Mouse (Mus musculus) left cerebral cortex, adult 8-10 months (tissue): Measurements from ENCODE around the gene Hist2h3b. TPM values are rescaled to one million over a fixed set of nuclear protein-coding genes. Genes with fewer than 3 reads are reported as not detected.

Source experiments
- DNase-seq, 2 experiments: peaks; one replicate each; pipeline ENCODE4 v3.0.0; 2022; ENCODE audit warnings: low spot score in 2 of 2
- microRNA-seq, 2 experiments: library from miRNA; unstranded; fragments of <30 nt; microRNA quantifications; one replicate each; pipeline ENCODE4 v1.2.0; 2022
- total RNA-seq, 4 experiments: library from RNA; stranded (reverse); gene quantifications; 2 replicates each; pipeline ENCODE4 v1.2.4; 2022

Gene Hist2h3b
- total RNA-seq, 4 experiments from 2014 or later, result 45.5 to 68.8 (median 61.8) TPM

DNA sequence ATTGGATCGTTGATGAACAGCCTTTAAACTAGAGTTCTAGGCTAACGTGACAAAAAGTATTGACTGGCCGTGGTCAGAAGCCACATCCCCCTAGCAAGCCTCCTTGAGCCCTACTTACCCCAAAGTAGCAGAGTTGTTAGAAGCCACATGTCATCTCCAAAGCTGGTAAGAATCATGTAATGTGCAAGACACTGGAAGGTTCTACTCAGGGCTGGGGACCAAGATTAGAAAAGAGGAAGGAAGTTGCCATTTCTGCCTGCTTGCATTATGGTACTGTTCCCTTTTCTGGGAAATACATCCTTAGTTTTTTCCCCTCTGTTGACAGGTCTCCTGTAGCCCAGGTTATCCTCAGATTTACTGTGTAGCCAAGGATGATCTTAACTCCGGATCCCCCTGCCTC lies 25.3 kb downstream of the Hist2h3b start, which contains the start of gene Fcgr1:
Gene Fcgr1, minus strand, starts transcription at position 183 of the 400 bp plus-strand sequence.
- DNase-seq, result no peak

DNA sequence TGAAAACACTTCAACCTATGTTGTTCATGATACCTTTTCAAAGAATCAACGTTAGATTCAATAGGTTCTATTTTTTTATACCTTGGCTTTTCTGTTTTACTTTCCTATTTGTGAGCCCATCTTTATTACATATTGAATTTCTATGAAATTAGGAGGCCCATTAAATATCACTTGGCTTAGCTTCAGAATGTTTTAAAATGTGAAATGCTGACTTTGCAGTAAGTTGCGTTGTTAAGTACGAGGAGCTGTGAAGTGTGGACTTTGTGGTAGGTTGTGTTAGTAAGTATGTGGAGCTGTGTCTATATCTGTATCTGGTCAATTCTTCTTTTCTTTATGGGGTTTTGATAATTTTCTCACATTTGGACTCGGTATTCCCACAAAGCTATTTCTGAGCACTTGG lies 29.9 kb downstream of the Hist2h3b start:
- no peak for DNase-seq

DNA sequence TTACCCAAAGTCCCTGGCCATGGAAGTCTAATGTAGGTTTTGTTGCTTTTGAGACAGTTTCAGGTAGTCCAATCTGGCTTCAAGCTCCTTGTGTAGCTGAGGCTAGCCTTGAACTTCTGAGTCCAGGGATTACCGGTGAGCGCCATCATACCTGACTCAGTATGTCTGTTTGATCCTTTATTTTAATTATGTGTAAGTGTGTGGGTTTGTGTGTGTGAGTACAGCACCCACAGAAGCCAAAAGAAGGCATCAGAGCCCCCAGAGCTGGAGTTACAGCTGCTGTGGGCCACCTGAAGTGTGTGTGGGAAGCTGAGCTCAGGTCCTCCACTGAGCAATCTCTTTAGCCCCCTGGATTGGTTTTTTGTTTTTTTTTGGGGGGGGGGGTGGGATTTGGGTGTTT lies 31.1 kb downstream of the Hist2h3b start:
- no peak for DNase-seq

DNA sequence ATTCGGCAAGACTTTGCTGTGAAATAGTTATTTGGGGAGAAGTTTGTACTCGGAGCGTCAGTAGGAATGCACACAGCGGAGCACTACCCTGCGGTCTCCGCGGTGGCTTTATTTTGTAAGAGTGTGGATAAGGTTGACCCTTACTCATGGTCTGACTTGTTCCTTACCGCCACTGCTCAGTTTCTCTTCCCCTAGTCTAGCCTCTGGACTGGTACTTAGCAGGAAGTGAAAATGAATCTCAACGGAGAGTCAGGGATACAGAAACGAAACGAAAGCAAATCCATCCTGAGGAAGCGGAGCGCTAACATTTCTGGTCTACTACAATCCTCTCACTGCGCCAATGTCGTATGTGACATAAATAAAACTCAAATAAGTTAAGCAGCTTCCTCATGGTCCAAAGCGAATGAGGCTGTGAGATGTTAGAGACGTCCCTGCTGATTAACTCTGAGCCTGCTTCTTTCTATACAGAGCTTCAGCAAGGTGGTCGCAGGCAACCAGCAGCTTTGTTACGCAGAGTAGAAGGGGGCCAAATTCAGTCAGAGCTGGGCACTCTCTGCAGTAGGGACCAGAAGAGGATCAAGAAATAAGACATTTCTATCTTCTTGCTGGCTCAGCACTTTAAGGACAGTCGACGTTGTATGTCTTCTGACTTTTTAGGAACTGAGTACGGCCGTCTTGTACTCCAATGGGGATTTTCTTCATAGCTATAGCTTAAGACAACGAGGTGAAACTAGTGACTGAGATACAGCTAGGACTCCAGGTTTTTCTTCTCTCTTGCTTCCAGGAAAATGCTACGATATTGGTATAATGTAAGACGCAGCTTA lies 32.5 kb downstream of the Hist2h3b start:
- no peak for DNase-seq

DNA sequence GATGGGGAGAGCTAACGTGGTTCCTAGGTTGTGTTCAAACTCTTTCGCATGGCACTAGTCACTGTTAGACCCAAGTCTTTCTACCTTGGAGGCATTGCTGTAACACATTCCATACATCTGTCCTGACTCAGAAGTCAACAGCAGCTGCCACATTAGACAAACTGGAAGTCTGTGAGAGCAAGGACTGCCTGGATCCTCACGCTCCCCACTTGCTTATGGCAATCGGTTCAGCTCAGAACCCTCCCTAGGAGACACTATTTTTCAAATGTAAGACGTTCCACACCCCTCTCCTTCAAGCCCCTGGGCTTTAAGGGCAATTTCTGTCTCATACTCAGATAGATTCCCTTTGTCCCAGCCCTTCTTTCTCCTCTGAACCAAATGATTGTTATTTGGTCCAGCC lies 33.6 kb downstream of the Hist2h3b start:
- no peak for DNase-seq

DNA sequence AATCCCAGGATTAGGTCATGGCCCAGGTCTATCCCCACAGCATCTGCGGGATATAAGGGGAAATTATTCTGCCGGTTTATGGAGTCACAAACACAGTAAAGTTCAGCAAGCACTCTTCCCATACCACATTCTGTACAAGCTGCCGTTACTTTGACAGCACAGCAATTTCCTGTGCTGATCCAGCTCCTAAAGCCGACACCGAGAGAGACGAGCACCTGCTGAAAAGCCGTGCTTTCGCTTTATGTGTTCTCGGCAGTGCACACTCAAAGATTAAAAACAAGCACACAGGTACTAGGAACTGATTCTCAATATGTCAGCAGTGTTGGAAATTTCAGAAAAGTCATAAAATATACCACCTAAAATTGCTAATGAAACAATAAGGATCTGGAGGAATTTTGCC lies 38.1 kb downstream of the Hist2h3b start:
- no peak for DNase-seq

DNA sequence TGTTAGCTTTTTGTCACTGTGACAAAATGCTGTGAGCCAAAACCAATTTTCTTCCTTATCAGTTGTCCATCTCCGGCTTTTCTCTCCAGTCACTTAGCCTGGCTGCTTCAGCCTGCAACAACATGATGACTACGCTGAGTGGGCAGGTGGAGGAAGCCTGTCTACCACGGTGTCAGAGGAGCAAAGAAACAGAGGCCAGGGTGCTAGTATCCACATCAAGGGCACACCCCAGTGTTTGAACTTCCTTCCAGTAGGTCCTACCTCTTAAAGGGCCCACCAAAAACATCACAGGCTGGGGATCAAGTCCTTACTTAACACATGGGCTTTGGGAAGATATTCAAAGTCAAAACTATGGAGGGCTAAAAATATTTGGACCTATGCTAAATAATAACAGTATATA lies 41.0 kb downstream of the Hist2h3b start:
- DNase-seq, result no peak

DNA sequence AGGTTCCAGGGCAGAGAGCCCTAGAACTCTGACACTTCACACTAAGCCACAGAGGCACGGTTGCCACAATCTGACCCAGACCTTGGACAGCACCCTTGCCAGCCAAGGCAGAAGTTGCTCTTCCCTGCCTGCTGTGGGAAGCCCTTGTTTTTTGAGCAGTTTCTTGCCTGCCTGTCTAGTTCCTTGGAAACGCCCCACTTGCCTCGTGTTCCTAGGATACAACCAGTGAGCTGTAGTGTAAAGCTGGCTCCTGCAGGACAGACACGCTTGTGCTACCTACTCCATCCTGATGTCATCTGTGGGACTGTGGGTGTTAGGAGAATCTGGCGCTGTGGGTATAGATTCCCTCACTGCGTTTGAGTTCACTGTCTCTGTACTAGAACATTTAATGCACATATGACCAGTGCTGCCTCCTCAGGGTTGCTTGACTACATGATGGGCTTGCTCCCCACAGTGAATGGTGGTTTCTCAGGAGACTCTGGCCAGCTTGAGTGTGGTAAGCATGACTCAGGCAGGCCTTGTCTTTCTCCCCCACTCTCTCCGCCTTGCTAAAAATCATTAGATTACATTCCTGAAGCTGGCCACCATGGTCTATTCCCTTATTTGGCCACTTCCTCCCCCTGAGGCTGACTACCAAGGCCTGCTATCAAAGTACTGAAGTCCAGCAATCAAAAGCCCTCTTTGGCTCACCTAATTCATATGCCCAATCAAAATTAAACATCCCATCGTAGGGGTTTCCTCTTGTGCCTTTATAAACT lies 44.1 kb downstream of the Hist2h3b start:
- peak in 1 of 2 experiments; percentile 24 for DNase-seq

Small RNA genes lying within 50 kb of the gene (microRNA-seq; reads per million reads assigned to microRNA genes)
- gene Gm44492 (0 reads per million in 2 experiments), gene Gm47311 (0 reads per million in 2 experiments), gene Gm47313 (0 reads per million in 2 experiments)

Other genes starting within 250 kb of the Hist2h3b start
- 10 to 100 TPM; 44.9 to 55.2 (median 50.3) TPM for gene Vps45, start 210.2 kb upstream of the Hist2h3b start, total RNA-seq
- 10 to 100 TPM; 33.4 to 40.7 (median 38.5) TPM for gene Otud7b, start 164.1 kb upstream of the Hist2h3b start, total RNA-seq
- 1 to 10 TPM; 5.8 to 8.4 (median 6.9) TPM for gene Mtmr11, start 106.7 kb upstream of the Hist2h3b start, total RNA-seq
- gene Sf3b4, start 96.3 kb upstream of the Hist2h3b start, total RNA-seq, result 10 to 100 TPM; 40.3 to 48.5 (median 43.0) TPM
- gene Sv2a, start 87.5 kb upstream of the Hist2h3b start, total RNA-seq, result 100 to 1,000 TPM; 434 to 460 (median 443) TPM
- gene Bola1, start 48.9 kb upstream of the Hist2h3b start, total RNA-seq, result 10 to 100 TPM; 14.9 to 20.7 (median 18.3) TPM
- gene Hist2h2ab, start 48.8 kb upstream of the Hist2h3b start, total RNA-seq, result 10 to 100 TPM; 11.1 to 15.2 (median 14.1) TPM
- gene Hist2h2ac, start 47.8 kb upstream of the Hist2h3b start, total RNA-seq, result 10 to 100 TPM; 26.7 to 37.7 (median 31.8) TPM
- gene Hist2h2be, start 47.5 kb upstream of the Hist2h3b start, total RNA-seq, result 1 to 10 TPM; 4.9 to 7.1 (median 5.4) TPM
- gene Hist2h3c2, start 29.5 kb upstream of the Hist2h3b start, total RNA-seq, result 1 to 10 TPM; 1.1 to 4.8 (median 4.3) TPM
- 100 to 1,000 TPM; 190 to 245 (median 229) TPM for gene Hist2h2aa2, start 28.4 kb upstream of the Hist2h3b start, total RNA-seq
- gene Hist2h2aa1, start 23.2 kb upstream of the Hist2h3b start, total RNA-seq, result 10 to 100 TPM in 2 of 4 experiments, 1 to 10 TPM in 2; 5.2 to 28.7 (median 10.2) TPM
- gene Hist2h3c1, start 22.0 kb upstream of the Hist2h3b start, total RNA-seq, result not detected
- 10 to 100 TPM; 27.2 to 32.5 (median 29.5) TPM for gene Hist2h4, start 5.3 kb upstream of the Hist2h3b start, total RNA-seq
- gene Hist2h2bb, start 1.1 kb downstream of the Hist2h3b start, total RNA-seq, result 100 to 1,000 TPM; 160 to 229 (median 192) TPM
- gene Fcgr1, start 25.3 kb downstream of the Hist2h3b start, total RNA-seq, result 1 to 10 TPM; 1.7 to 6.5 (median 3.5) TPM
- not detected for gene BC107364, start 183.7 kb downstream of the Hist2h3b start, total RNA-seq